Mouse (Mus musculus): ENCODE results near the gene Tgfb2. TPM values are rescaled to one million over a fixed set of nuclear protein-coding genes. Genes with fewer than 3 reads are reported as not detected.

Gene Tgfb2
- polyA plus RNA-seq, 1 experiment from 2014 or later, result 25.6 TPM

DNA sequence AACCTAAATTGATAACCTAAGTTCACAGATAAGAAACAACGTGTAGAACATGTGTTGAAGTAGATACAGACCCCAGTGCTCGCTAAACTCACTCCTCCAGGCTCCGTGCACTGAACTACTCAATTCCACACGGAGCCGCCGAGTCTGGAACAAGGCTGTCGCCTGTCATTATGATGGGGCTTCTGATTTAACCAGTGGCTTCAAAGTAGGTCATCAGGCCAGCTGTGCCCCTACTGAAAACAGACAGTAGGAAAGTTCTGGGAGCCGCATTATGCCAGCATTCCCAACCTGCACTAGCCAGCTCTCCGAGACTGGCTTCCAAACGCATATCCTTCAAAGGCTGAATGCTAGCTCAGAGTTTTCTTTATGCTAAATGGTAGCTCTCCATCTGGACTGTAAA lies 42.8 kb downstream of the Tgfb2 start:
- H3K27ac ChIP-seq (replicated peaks), result no peak overlapping the region
- no peaks in the 10 kb centered on the region for H3K27me3 ChIP-seq (replicated peaks; ENCODE audit: low read depth, poor library complexity, severe bottlenecking)
- 83% methylated on average over 10 of the region's 10 CpGs for WGBS
- no peak overlapping the region for H3K4me3 ChIP-seq
- no peaks in the 10 kb centered on the region; the same call in 1 of the 2 replicates for H3K36me3 ChIP-seq (replicated peaks)
- peaks cover 11% of the 10 kb centered on the region; the same call in 1 of the 2 replicates for H3K4me1 ChIP-seq
- H3K9me3 ChIP-seq, result no peaks in the 10 kb centered on the region
- DNase-seq (ENCODE audit: low spot score), result no peak

DNA sequence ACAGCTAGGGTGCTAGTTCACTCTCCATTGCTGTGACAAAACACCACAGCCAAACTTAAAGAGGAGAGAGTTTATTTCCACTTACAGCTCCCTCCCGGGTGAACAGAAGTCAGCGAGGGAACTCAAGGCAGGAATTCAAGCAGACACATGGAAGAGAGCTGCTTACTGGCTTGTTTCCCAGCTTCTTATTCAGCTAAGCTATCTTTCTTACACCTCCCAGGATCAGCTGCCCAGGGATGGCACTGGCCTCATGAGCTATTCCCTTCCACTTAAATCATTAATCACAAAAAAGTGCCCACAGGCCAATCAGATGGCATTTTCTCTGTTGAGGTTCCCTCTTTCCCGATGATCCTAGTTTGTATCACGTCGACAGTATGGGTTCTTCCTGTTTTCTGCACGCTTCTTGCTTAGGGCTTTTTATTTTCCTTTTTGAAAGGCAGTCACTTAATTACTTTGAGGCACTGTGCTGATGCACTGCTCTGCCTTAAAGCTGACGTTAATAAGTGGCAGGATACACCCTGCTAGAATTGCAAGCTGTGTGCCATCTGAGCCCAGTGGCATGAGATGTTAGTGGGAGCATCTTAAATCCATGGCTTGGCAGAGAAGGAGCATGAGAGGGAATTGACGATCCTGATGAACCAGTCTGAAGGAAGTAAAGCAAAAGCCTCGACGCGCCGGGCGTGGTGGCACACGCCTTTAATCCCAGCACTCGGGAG lies 44.4 kb downstream of the Tgfb2 start:
- H3K27me3 ChIP-seq (replicated peaks; ENCODE audit: low read depth, poor library complexity, severe bottlenecking), result no peaks in the 10 kb centered on the region
- DNase-seq (ENCODE audit: low spot score), result no peak
- 83% methylated on average over 15 of the region's 15 CpGs for WGBS
- H3K27ac ChIP-seq (replicated peaks), result no peak overlapping the region
- peaks cover 11% of the 10 kb centered on the region; the same call in 1 of the 2 replicates for H3K4me1 ChIP-seq
- H3K36me3 ChIP-seq (replicated peaks), result no peaks in the 10 kb centered on the region; the same call in 1 of the 2 replicates
- no peaks in the 10 kb centered on the region for H3K9me3 ChIP-seq
- H3K4me3 ChIP-seq, result no peak overlapping the region

GRCm38 (mm10) chr1:186658783-186659182 lies 47.0 kb downstream of the Tgfb2 start:
- Histone ChIP-seq H3K27me3 (replicated peaks; ENCODE audit: low read depth, poor library complexity, severe bottlenecking) (no peaks in the 10 kb centered on the region), H3K4me3 (no peak overlapping the region), H3K36me3 (replicated peaks) (no peaks in the 10 kb centered on the region), H3K4me1 (peaks cover 11% of the 10 kb centered on the region; the same call in 1 of the 2 replicates), H3K9me3 (no peaks in the 10 kb centered on the region), H3K27ac (replicated peaks) (no peak overlapping the region)
- WGBS, result 84% methylated on average over 11 of the region's 11 CpGs
- DNase-seq (ENCODE audit: low spot score), result no peak

- H3K36me3 ChIP-seq (replicated peaks), result no peaks in the 10 kb centered on the region
- no peaks in the 10 kb centered on the region for H3K27me3 ChIP-seq (replicated peaks; ENCODE audit: low read depth, poor library complexity, severe bottlenecking)
- H3K9me3 ChIP-seq, result no peaks in the 10 kb centered on the region
- no peak overlapping the region for H3K4me3 ChIP-seq
- no peak for DNase-seq (ENCODE audit: low spot score)
- H3K27ac ChIP-seq (replicated peaks), result no peak overlapping the region
- peaks cover 15% of the 10 kb centered on the region for H3K4me1 ChIP-seq
- 91% methylated on average over 16 of the region's 16 CpGs for WGBS
Observed at GRCm38 (mm10) chr1:186657559-186658219, 48.1 kb downstream of the Tgfb2 start.

- Histone ChIP-seq H3K27me3 (replicated peaks; ENCODE audit: low read depth, poor library complexity, severe bottlenecking) (no peaks in the 10 kb centered on the region), H3K4me1 (peaks cover 18% of the 10 kb centered on the region), H3K27ac (replicated peaks) (no peak overlapping the region), H3K36me3 (replicated peaks) (no peaks in the 10 kb centered on the region), H3K9me3 (no peaks in the 10 kb centered on the region), H3K4me3 (no peak overlapping the region)
- DNase-seq (ENCODE audit: low spot score), result no peak
- WGBS, result 91% methylated on average over 5 of the region's 5 CpGs
Observed at GRCm38 (mm10) chr1:186656732-186657329, 49.0 kb downstream of the Tgfb2 start.

DNA sequence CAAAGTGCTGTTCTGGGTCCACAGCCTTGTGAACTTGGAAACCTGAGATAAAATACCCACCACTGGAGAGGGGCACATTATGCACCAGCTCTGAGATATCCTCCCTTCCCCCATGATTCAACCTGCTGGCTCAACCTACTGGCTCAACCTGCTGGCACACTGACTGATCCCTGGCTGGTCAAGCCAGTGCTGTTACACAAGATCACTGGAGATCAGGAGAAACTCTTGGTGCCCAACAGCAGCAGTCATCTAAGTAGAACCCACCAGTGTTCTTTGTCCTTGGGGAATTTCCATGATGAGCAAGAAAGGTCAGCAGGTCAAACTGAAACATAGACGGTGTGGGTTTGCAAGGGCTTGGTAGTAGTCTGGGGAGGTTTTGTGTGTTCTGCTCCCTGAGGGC lies 49.6 kb downstream of the Tgfb2 start:
- H3K4me1 ChIP-seq, result peaks cover 18% of the 10 kb centered on the region
- no peaks in the 10 kb centered on the region for H3K9me3 ChIP-seq
- no peak for DNase-seq (ENCODE audit: low spot score)
- no peak overlapping the region for H3K27ac ChIP-seq (replicated peaks)
- H3K27me3 ChIP-seq (replicated peaks; ENCODE audit: low read depth, poor library complexity, severe bottlenecking), result no peaks in the 10 kb centered on the region
- no peak overlapping the region for H3K4me3 ChIP-seq
- 44% methylated on average over 1 of the region's 1 CpGs for WGBS
- no peaks in the 10 kb centered on the region for H3K36me3 ChIP-seq (replicated peaks)

DNA sequence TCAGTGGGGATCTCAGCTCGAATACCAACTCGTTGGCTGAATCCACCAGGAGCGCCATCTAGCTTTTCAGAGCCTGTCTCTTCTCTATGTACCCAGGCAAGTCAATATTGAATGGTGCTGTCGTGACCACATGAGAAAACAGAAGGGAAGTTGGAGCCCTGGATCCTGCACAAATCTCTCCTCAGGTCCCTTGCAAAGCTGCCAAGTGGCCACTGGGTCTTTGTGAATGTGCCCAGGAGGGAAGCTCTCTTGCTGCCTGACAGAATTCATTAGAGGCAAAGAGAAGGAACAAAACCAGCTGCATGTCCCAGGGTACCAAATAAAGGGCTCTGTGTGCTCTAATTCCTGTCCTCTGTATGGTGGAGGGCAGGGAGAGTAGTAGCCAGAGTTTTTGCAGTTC lies 50.7 kb downstream of the Tgfb2 start:
- Histone ChIP-seq H3K27me3 (replicated peaks; ENCODE audit: low read depth, poor library complexity, severe bottlenecking) (no peaks in the 10 kb centered on the region), H3K36me3 (replicated peaks) (no peaks in the 10 kb centered on the region), H3K4me3 (no peak overlapping the region), H3K9me3 (no peaks in the 10 kb centered on the region), H3K4me1 (peaks cover 18% of the 10 kb centered on the region), H3K27ac (replicated peaks) (no peak overlapping the region)
- DNase-seq (ENCODE audit: low spot score), result no peak
- 61% methylated on average over 4 of the region's 4 CpGs for WGBS

DNA sequence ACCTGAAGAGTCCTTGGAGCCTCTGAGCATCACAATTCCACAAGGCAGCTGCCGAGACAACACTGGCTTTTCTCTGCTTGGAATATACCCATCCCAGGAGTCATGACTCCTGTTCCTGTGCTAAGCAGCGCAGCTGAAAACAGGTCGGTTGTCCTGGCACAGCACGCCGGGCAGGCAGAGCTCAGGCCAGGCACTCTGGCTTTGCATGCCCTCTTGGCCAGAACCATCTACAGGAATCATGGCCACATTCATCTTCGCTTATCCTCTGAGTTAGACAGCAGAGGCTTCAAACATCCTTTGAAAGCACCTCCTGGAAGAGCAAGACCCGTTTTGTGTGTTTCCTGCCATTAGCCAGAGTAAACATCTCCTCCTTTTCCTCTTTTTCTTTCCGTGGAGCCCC lies 53.6 kb downstream of the Tgfb2 start:
- no peak for DNase-seq (ENCODE audit: low spot score)
- Histone ChIP-seq H3K27me3 (replicated peaks; ENCODE audit: low read depth, poor library complexity, severe bottlenecking) (no peaks in the 10 kb centered on the region), H3K27ac (replicated peaks) (no peak overlapping the region; the same call in 1 of the 2 replicates), H3K4me1 (peaks cover 11% of the 10 kb centered on the region), H3K36me3 (replicated peaks) (peaks cover 16% of the 10 kb centered on the region), H3K9me3 (no peaks in the 10 kb centered on the region), H3K4me3 (no peak overlapping the region)
- 75% methylated on average over 8 of the region's 8 CpGs for WGBS

DNA sequence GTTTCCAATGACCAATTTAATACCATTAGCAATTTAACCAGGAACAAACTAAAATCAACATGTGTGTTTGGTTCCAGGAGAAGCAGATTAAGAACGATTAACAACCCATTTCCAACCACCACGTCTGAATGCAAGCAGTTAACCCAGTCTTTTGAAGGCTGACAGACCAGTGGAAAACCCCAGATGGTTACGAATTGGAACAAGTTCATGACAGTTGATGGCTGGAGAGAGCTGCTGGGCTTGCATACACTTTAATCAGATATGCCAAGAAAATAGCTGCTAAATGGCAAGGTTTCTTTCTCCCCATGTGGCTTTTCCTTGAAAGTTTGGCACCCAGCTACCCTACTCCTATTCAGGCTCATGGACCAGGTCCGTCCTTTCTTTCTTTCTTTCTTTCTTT lies 55.8 kb downstream of the Tgfb2 start:
- no peak for DNase-seq (ENCODE audit: low spot score)
- peaks cover 16% of the 10 kb centered on the region for H3K36me3 ChIP-seq (replicated peaks)
- H3K27ac ChIP-seq (replicated peaks), result no peak overlapping the region
- H3K9me3 ChIP-seq, result no peaks in the 10 kb centered on the region
- H3K27me3 ChIP-seq (replicated peaks; ENCODE audit: low read depth, poor library complexity, severe bottlenecking), result no peaks in the 10 kb centered on the region
- H3K4me3 ChIP-seq, result no peak overlapping the region
- 80% methylated on average over 4 of the region's 4 CpGs for WGBS
- H3K4me1 ChIP-seq, result peaks cover 11% of the 10 kb centered on the region

GRCm38 (mm10) chr1:186637304-186638213 lies 68.2 kb downstream of the Tgfb2 start:
- H3K27ac ChIP-seq (replicated peaks), result no peak overlapping the region
- 85% methylated on average over 12 of the region's 12 CpGs for WGBS
- H3K27me3 ChIP-seq (replicated peaks; ENCODE audit: low read depth, poor library complexity, severe bottlenecking), result no peaks in the 10 kb centered on the region
- no peak for DNase-seq (ENCODE audit: low spot score)
- H3K9me3 ChIP-seq, result no peaks in the 10 kb centered on the region
- no peaks in the 10 kb centered on the region for H3K36me3 ChIP-seq (replicated peaks)
- H3K4me3 ChIP-seq, result no peak overlapping the region
- H3K4me1 ChIP-seq, result peaks cover 8% of the 10 kb centered on the region

DNA sequence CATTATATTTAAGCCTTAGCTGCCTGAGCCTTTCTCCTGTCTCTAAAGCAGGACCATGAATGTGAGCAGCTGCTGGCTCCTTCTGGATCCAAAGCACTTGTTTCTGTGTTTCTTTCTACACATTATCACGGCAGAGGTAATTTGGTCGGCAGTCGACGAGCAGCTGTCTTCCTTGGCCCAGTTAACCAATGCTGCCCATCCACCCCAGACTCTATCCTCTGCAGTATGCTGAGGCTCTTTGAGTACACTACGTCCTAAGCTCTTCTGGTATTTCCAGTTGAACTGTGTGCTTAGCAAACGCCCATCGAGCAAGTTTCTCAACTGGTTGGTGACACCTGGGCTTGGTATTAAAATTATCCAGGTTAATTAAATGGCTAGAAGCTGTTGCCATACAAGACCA lies 70.7 kb downstream of the Tgfb2 start:
- Histone ChIP-seq H3K36me3 (replicated peaks) (peaks cover 8% of the 10 kb centered on the region), H3K4me1 (peaks cover 12% of the 10 kb centered on the region), H3K9me3 (no peaks in the 10 kb centered on the region), H3K27me3 (replicated peaks; ENCODE audit: low read depth, poor library complexity, severe bottlenecking) (no peaks in the 10 kb centered on the region), H3K27ac (replicated peaks) (no peak overlapping the region), H3K4me3 (no peak overlapping the region)
- no peak for DNase-seq (ENCODE audit: low spot score)
- WGBS, result 74% methylated on average over 7 of the region's 7 CpGs

DNA sequence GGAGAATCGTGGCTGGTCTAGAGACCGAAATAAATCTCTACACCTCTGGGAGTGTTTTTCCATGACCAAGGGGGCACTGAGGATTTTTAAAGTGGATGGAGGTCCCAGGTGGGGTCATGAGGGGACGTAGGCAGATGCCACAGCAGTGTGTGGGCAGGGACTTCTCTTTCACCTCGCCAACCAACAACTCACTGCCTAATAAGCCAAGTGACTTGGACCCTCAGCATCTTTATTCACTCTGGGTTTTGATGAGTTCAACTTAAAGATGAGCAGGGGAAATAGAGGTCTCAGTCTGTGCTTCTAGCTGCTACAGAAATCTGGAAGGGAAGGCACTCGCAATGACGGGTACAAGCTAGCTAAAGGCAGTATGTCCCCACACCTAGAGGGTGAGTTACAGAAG lies 74.3 kb downstream of the Tgfb2 start:
- H3K9me3 ChIP-seq, result no peaks in the 10 kb centered on the region
- H3K36me3 ChIP-seq (replicated peaks), result peaks cover 14% of the 10 kb centered on the region
- WGBS, result 82% methylated on average over 6 of the region's 6 CpGs
- peaks cover 12% of the 10 kb centered on the region for H3K4me1 ChIP-seq
- no peak overlapping the region for H3K27ac ChIP-seq (replicated peaks)
- DNase-seq (ENCODE audit: low spot score), result no peak
- no peak overlapping the region for H3K4me3 ChIP-seq
- no peaks in the 10 kb centered on the region for H3K27me3 ChIP-seq (replicated peaks; ENCODE audit: low read depth, poor library complexity, severe bottlenecking)
